Mouse (Mus musculus) heart, adult 2 months (tissue): ENCODE results near the gene Gpr62. TPM values are rescaled to one million over a fixed set of nuclear protein-coding genes. Genes with fewer than 3 reads are reported as not detected.

Source experiments
- DNase-seq, 2 experiments: peaks; one replicate each; pipeline ENCODE4 v3.0.0; 2021
- H3K27ac ChIP-seq: fragments of 200-600 bp; 2 replicates; pipeline ENCODE4 v1.8.1; 2022
- H3K27me3 ChIP-seq: fragments of 200-500 bp; 2 replicates; pipeline ENCODE4 v1.6.1; 2012; ENCODE audit warnings: mild to moderate bottlenecking, low read length, inconsistent platforms, mixed read lengths; ENCODE audit not compliant: control insufficient read depth, insufficient read depth
- H3K36me3 ChIP-seq: fragments of 200-500 bp; 2 replicates; pipeline ENCODE4 v1.6.1; 2012; ENCODE audit warnings: low read length, inconsistent platforms; ENCODE audit not compliant: control insufficient read depth, insufficient read depth
- H3K4me1 ChIP-seq: fragments of 200-500 bp; 2 replicates; pipeline ENCODE4 v1.6.1; 2011; ENCODE audit warnings: low read length; ENCODE audit not compliant: control insufficient read depth, insufficient read depth
- H3K4me3 ChIP-seq: fragments of 200-600 bp; 2 replicates; pipeline ENCODE4 v1.8.1; 2022
- H3K79me2 ChIP-seq: fragments of 200-500 bp; replicated peaks from 2 replicates; pipeline ENCODE4 v1.6.1; 2012; ENCODE audit warnings: mild to moderate bottlenecking, inconsistent platforms, low read length, moderate library complexity, mixed read lengths; ENCODE audit not compliant: control insufficient read depth, insufficient read depth
- H3K9ac ChIP-seq: fragments of 200-500 bp; 2 replicates; pipeline ENCODE4 v1.6.1; 2012; ENCODE audit warnings: low read depth, mild to moderate bottlenecking, control low read depth, inconsistent platforms, low read length, mixed read lengths
- CTCF ChIP-seq: fragments of 200-600 bp; IDR thresholded peaks from 2 replicates; pipeline ENCODE4 v1.8.1; 2022; ENCODE audit warnings: antibody characterized with exemption, mild to moderate bottlenecking, moderate library complexity
- EP300 ChIP-seq: fragments of 200-500 bp; IDR thresholded peaks from 2 replicates; pipeline ENCODE4 v1.6.1; 2011; ENCODE audit warnings: low read depth, low read length, control low read depth; ENCODE audit not compliant: insufficient read depth
- POLR2A ChIP-seq: fragments of 200-500 bp; IDR thresholded peaks from 2 replicates; pipeline ENCODE4 v1.6.1; 2011; ENCODE audit warnings: mild to moderate bottlenecking, low read depth, low read length, control low read depth; ENCODE audit not compliant: insufficient read depth
- WGBS: fragments of 180-500 bp; shearing (Covaris S2); methylation state at CpG from one replicate; pipeline ENCODE4 v1.1.7; 2018; 5-methylcytosine and 5-hydroxymethylcytosine counted together
- intact Hi-C: fragments of 180-260 bp; cut with DNase I; formaldehyde crosslinking; loops from one replicate; pipeline ENCODE4 v1.15.1; 2025
- polyA plus RNA-seq: library from polyadenylated mRNA; depleted of rRNA; stranded (reverse); fragments of >200 nt; gene quantifications from 2 replicates; pipeline ENCODE4 v1.2.3, GENCODE M21; 2012
- total RNA-seq, 2 experiments: library from RNA; stranded (reverse); gene quantifications; 2 replicates each; pipeline ENCODE4 v1.2.3; 2021

The Gpr62 gene
- total and polyA plus RNA-seq, 3 experiments: not detected

DNA sequence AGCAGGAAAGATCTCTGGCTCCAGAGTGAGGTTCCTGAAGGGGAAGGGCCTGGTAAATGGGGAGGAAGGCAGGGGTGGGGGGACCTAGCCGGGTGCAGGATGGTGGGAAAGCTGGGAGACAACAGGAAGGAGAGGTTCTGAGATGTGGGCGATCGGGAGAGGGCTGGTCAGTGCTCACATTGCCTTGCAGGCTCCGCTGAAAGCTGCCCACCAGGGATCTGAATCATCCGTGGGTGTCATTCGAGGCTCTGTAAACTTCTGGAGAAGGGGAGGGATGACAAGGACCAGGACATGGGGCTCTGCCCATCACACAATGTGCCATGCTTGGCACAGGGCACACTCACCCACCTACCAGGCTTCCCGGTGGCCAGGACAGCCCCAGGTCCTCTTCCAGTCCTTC is 32.3 kb downstream of the Gpr62 start:
- H3K4me1 ChIP-seq: peaks cover 7% of the 10 kb centered on the region
- no peaks in the 10 kb centered on the region for H3K27me3 ChIP-seq
- WGBS: 45% methylated on average over 7 of the region's 7 CpGs
- H3K4me3 ChIP-seq: no peak overlapping the region
- H3K27ac ChIP-seq: no peak overlapping the region
- H3K36me3 ChIP-seq: no peaks in the 10 kb centered on the region; the same call in 1 of the 2 replicates
- intact Hi-C loops: loop anchor here (5.0 to 10.0 kb wide), 2 partner anchors 231 to 259 kb away; partner anchors contain the start of genes Twf2 and Wdr82
- DNase-seq: no peak
- no peaks in the 10 kb centered on the region for H3K79me2 ChIP-seq
- TF ChIP-seq POLR2A (no peak), CTCF (no peak), EP300 (no peak)
- H3K9ac ChIP-seq: no peak overlapping the region

DNA sequence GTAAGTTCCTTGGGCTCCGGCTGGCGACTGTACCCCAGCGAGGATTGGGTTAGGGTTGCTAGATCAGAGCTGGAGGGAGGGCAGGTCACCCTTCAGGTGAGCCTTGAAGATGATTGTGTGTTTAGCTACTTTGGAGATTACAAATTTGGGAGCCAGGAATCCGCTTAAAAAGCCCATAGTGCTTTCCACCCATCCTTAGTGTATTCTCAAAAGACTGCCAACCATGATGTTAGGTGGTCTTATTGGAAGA is 35.8 kb downstream of the Gpr62 start:
- Histone ChIP-seq H3K27ac (peak overlapping the region; percentile 93), H3K9ac (peak overlapping the region; percentile 84), H3K4me3 (peak overlapping the region; percentile 94), H3K36me3 (no peaks in the 10 kb centered on the region; the same call in 1 of the 2 replicates), H3K4me1 (peaks cover 2% of the 10 kb centered on the region; the same call in 1 of the 2 replicates), H3K79me2 (no peaks in the 10 kb centered on the region), H3K27me3 (no peaks in the 10 kb centered on the region)
- under 1% methylated on average over 4 of the region's 4 CpGs for WGBS
- TF ChIP-seq EP300: no peak
- TF ChIP-seq CTCF: no peak
- no peak for TF ChIP-seq POLR2A
- intact Hi-C loops: loop anchor here (5.0 to 10.0 kb wide), 2 partner anchors 228 to 255 kb away; partner anchors contain the start of genes Twf2 and Wdr82
- DNase-seq: no peak

DNA sequence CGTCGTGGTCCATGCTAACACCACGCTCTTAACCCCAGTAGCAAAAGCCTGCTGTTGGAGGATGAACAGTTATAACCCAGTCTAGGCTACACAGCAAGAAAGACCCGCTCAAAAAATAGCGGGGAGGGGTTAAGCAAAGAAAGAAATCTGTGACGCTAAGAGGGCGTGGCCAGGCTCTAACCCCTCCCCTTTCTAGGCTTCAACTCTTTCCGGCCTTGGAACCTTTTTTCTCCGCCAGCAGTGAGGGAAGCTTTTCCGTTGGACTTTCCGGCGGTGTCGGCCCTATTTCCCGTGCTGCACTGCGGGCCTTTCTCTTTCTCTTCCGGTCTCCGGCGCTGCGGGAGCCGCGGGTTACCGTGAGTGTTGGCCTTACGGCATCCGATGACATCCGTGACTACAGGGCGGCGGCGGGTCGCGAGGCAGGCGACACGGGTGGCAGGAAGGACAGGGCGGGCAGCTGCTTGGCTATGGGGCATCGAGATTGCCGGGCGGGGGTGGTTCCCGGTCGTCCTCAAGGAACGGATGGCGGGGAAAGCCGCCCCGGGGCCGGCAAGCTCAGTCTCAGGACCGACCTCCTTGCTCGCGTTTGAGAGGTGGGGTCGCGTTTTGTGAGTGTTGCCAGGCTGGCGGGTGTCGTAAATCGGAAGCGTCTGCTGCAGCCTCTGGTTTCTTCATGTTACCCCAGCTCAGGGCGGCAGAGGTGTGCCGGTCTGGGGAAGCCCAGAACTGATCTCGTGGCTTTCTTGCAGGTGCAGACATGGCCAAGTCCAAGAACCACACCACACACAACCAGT is 36.3 kb downstream of the Gpr62 start, which contains the start of gene Rpl29:
Rpl29 (plus strand) TSS at position 234 of the 794 bp plus-strand sequence.
- H3K4me3 ChIP-seq: peak within 1 kb of the TSS; percentile 94
- H3K4me1 ChIP-seq: peaks cover 2% of the 10 kb centered on the region; the same call in 1 of the 2 replicates
- peak within 1 kb of the TSS; percentile 84 for H3K9ac ChIP-seq
- no peaks in the 10 kb centered on the region; the same call in 1 of the 2 replicates for H3K36me3 ChIP-seq
- H3K27ac ChIP-seq: peak within 1 kb of the TSS; percentile 93
- peak; percentile 94 to 97 for DNase-seq
- WGBS: under 1% methylated on average over 55 of the region's 55 CpGs
- H3K27me3 ChIP-seq: no peaks in the 10 kb centered on the region
- peak; percentile 87 for TF ChIP-seq POLR2A
- peak; percentile 79 for TF ChIP-seq EP300
- TF ChIP-seq CTCF: no peak
- no peaks in the 10 kb centered on the region for H3K79me2 ChIP-seq
- intact Hi-C loops: loop anchor here (2.0 to 10.0 kb wide), 3 partner anchors 47 to 255 kb away; partner anchors contain the start of genes Parp3, Twf2 and Wdr82

DNA sequence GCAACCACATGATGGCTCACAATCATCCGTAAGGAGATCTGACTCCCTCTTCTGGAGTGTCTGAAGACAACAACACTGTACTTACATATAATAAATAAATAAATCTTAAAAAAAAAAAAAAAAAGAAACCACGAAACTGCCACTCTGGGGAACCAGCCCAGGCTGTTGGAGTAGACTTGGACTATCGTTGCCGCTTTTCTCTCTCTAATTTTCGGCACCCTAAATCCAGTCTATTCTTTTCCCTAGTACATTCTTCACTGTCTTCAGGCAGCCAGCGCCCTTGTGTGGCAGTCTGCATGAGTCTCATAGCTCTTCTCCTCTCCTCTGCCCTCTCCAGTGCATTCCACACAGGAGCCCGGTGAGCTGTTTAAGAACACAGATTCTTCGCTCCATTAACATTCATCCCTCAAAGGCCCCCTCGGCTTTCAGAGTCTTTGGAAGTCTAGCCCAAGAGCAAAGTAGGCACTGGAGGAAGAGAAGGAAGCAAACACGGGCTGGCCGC is 37.0 kb downstream of the Gpr62 start:
- TF ChIP-seq CTCF: peak; percentile 44
- no peak for TF ChIP-seq POLR2A
- no peaks in the 10 kb centered on the region for H3K79me2 ChIP-seq
- 5% methylated on average over 11 of the region's 11 CpGs for WGBS
- peaks cover 2% of the 10 kb centered on the region; the same call in 1 of the 2 replicates for H3K4me1 ChIP-seq
- peak overlapping the region; percentile 84 for H3K9ac ChIP-seq
- peak overlapping the region; percentile 94 for H3K4me3 ChIP-seq
- peak overlapping the region; percentile 93 for H3K27ac ChIP-seq
- intact Hi-C loops: loop anchor here (2.0 kb wide), 1 partner anchor 48 kb away; the partner anchor contains the start of gene Parp3
- H3K27me3 ChIP-seq: no peaks in the 10 kb centered on the region
- no peaks in the 10 kb centered on the region; the same call in 1 of the 2 replicates for H3K36me3 ChIP-seq
- DNase-seq: no peak

DNA sequence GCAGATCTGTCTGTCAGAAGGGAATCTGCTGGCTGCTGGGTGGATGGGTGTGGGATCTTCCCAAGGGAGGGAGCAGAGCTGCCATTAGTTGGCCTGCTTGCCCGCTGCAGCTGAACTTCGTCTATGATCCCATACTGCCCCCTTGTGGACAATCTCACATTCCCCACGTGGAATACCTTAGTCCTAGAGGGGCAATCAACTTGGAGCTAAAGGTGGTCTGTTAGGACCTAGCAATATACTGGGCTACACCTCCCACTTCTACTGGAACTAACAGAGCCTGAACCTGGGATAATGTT is 43.9 kb downstream of the Gpr62 start:
- no peaks in the 10 kb centered on the region for H3K36me3 ChIP-seq
- WGBS: 0% methylated on average over 3 of the region's 3 CpGs
- no peaks in the 10 kb centered on the region for H3K79me2 ChIP-seq
- peak; percentile 81 to 84 for DNase-seq
- TF ChIP-seq POLR2A: peak; percentile 34; the same call in 1 of the 2 replicates
- TF ChIP-seq EP300: peak; percentile 97
- TF ChIP-seq CTCF: no peak; the same call in 1 of the 2 replicates
- H3K27ac ChIP-seq: peak overlapping the region; percentile 26; the same call in 1 of the 2 replicates
- peak overlapping the region; percentile 17; the same call in 1 of the 2 replicates for H3K4me3 ChIP-seq
- peaks cover 16% of the 10 kb centered on the region for H3K4me1 ChIP-seq
- no peaks in the 10 kb centered on the region for H3K27me3 ChIP-seq
- no peak overlapping the region for H3K9ac ChIP-seq
- intact Hi-C loops: loop anchor here (1.0 kb wide), 3 partner anchors 73 to 133 kb away; no protein-coding TSS in a partner anchor
